Mouse (Mus musculus) erythroblast, embryonic 14.5 days (primary cell): ENCODE data around the gene Ptcra.

Experiments
- GATA1 ChIP-seq: IDR thresholded peaks from 2 replicates; pipeline ENCODE4 v1.6.1; 2012; ENCODE audit warnings: low read length, inconsistent platforms, mixed read lengths
- TAL1 ChIP-seq: IDR thresholded peaks from 3 replicates; pipeline ENCODE4 v1.6.1; 2012; ENCODE audit warnings: low read length, inconsistent platforms, mixed read lengths

- peak; percentile 37; the same call in 1 of the 2 replicates for TF ChIP-seq GATA1
- TF ChIP-seq TAL1: peak; percentile 37; the same call in 2 of the 3 replicates
Observed at GRCm38 (mm10) chr17:46786952-46787351, 23.4 kb upstream of the Ptcra start.
